Mouse (Mus musculus): ENCODE results near the gene Mtif2.
A peak's percentile ranks its signal among the peaks of the same experiment; 100 is the strongest.

Mtif2 gene

DNA sequence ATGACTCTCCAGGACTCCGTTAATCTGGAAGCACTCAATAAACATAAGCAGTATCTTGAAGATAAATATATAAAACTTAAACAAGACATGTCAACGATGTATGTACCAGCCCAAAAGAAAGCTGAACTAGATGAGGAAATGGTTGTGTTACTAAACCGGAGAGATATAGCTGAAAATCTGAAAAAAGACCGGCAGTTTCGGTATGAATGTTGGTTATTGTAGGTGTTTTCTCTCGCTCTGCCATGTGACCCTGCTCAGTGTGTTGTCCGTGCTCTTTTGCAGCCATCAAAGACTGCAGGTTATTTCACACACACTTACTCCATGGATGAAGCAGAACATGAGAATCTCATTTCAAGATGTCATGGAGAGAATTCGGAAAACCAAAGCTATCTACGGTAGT, 34.2 kb downstream of the Mtif2 start:
- no peak for DNase-seq

DNA sequence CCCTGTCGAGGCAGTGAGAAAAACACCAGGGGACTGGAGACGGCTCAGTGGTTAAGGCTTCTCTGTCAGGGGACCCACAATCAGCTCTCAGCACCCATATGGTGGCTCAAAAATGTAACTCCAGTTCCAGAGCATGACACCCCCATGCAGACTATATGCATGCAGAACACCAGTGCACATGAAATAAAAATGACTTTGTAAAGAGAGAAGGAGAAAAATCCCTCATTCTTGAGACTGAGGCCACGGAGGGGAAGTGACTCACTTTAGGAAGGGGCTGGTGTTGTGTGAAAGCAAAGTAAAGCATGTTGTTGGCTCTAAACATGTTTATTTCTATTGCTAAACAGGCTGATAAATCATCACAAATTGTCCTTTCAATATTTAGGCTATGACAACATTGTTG, 34.8 kb downstream of the Mtif2 start:
- no peak for DNase-seq

- DNase-seq = no peak
These were observed 37.2 kb downstream of the Mtif2 start for GRCm38 (mm10) chr11:29563406-29563805.

DNA sequence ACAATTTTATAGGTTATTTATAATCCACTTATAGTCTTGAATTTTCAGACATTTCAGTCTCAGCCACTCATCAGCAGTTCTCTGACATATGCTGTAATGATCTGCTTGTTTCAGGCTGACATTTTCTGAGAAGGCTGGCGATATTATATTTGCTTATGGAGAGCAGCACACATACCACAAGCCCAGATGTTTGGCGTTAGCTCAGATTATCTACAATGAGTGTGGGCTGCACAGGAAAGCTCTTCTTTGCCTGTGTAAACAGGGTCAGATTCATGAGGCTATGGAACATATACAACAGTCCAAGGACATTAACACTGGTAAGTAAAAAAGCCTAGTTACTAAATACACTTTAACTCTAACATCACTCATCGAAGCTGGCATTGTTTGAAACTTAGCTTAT, 45.3 kb downstream of the Mtif2 start:
- DNase-seq = no peak

DNA sequence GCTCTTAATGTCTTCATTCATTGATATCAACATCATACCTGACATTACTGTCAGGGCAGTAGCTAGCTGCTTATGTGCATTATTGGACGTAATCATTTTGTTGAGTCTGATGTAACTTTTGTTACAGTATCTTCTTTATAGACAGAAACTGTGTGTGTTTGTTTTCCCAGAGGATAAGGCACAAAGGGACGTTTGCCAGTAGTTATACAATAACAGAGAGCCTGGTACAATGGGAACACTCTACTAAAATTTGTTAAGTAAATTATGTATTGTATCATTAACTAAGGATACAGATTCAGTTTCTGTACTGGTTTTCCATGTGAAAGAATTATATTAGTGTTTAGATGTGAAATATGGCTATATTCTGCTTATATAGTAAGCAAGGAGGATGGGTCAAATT, 46.4 kb downstream of the Mtif2 start:
- no peak for DNase-seq

GRCm38 (mm10) chr11:29579610-29580009, 53.4 kb downstream of the Mtif2 start:
- peak; percentile 52 for DNase-seq

Measured in B cell, adult 2 months (primary cell).